Mouse (Mus musculus) forebrain, embryonic 14.5 days (tissue): ENCODE data around the gene Erp29. TPM values are rescaled to one million over a fixed set of nuclear protein-coding genes. Genes with fewer than 3 reads are reported as not detected.

Experiments used
- ATAC-seq: fragments of 200-750 bp; cut with Nextera tagmentation; 2 replicates; pipeline ENCODE4 v1.8.0; 2017; ENCODE audit warnings: mild to moderate bottlenecking, moderate library complexity
- DNase-seq: peaks from one replicate; pipeline ENCODE4 v3.0.0-alpha.2; 2015; ENCODE audit warnings: low spot score
- H3K27ac ChIP-seq: fragments of 300-500 bp; sonication (generic); 2 replicates; pipeline ENCODE4 v1.5.1; 2014; ENCODE audit warnings: low read depth, mild to moderate bottlenecking, control low read depth, low read length, moderate library complexity
- H3K27me3 ChIP-seq: fragments of 300-500 bp; sonication (generic); replicated peaks from 2 replicates; pipeline ENCODE4 v1.6.1; 2014; ENCODE audit warnings: low read length, control low read depth, mixed read lengths; ENCODE audit not compliant: control insufficient read depth, insufficient read depth
- H3K36me3 ChIP-seq: fragments of 300-500 bp; sonication (generic); 2 replicates; pipeline ENCODE4 v1.6.1; 2014; ENCODE audit warnings: low read length, control low read depth; ENCODE audit not compliant: control insufficient read depth, insufficient read depth
- H3K4me1 ChIP-seq: fragments of 300-500 bp; sonication (generic); 2 replicates; pipeline ENCODE4 v1.6.1; 2014; ENCODE audit warnings: antibody characterized with exemption, low read length, control low read depth; ENCODE audit not compliant: control insufficient read depth, insufficient read depth
- H3K4me2 ChIP-seq: fragments of 300-500 bp; sonication (generic); 2 replicates; pipeline ENCODE4 v1.6.1; 2014; ENCODE audit warnings: mild to moderate bottlenecking, control low read depth, low read length
- H3K4me3 ChIP-seq: fragments of 300-500 bp; sonication (generic); 2 replicates; pipeline ENCODE4 v1.5.1; 2014; ENCODE audit warnings: low read depth, low read length, control low read depth
- H3K9ac ChIP-seq: fragments of 300-500 bp; sonication (generic); 2 replicates; pipeline ENCODE4 v1.6.1; 2014; ENCODE audit warnings: mild to moderate bottlenecking, low read length, control low read depth, moderate library complexity
- H3K9me3 ChIP-seq: fragments of 300-500 bp; sonication (generic); replicated peaks from 2 replicates; pipeline ENCODE4 v1.6.1; 2016; ENCODE audit warnings: low read length, control low read depth, mixed read lengths; ENCODE audit not compliant: control insufficient read depth
- WGBS: fragments of 180-500 bp; shearing (Covaris S2); extraction: QIAGEN DNeasy Blood & Tissue Kit; methylation state at CpG from one replicate; pipeline ENCODE4 v1.1.7; 2014; 5-methylcytosine and 5-hydroxymethylcytosine counted together
- polyA plus RNA-seq: library from polyadenylated mRNA; unstranded; fragments of >200 nt; fragmentation: Nextera tagmentation; extraction: Ambion mirVana; gene quantifications from 2 replicates; pipeline ENCODE4 v1.2.1, GENCODE M21; 2014

Erp29 gene
- polyA plus RNA-seq, 1 experiment from 2014 or later = 138 TPM

GRCm38 (mm10) chr5:121438131-121438530 is 14.2 kb downstream of the Erp29 start:
- Histone ChIP-seq H3K9ac (no peak overlapping the region), H3K4me1 (no peaks in the 10 kb centered on the region), H3K27me3 (no peaks in the 10 kb centered on the region), H3K4me3 (no peak overlapping the region), H3K9me3 (no peaks in the 10 kb centered on the region), H3K4me2 (no peak overlapping the region), H3K27ac (no peak overlapping the region), H3K36me3 (peaks cover 89% of the 10 kb centered on the region)
- DNase-seq (no peak), ATAC-seq (no peak)
- WGBS = 89% methylated on average over 5 of the region's 5 CpGs

GRCm38 (mm10) chr5:121428954-121429353 is 23.4 kb downstream of the Erp29 start:
- Histone ChIP-seq H3K36me3 (peaks cover 97% of the 10 kb centered on the region), H3K27ac (no peak overlapping the region), H3K4me1 (no peaks in the 10 kb centered on the region), H3K9me3 (no peaks in the 10 kb centered on the region), H3K27me3 (no peaks in the 10 kb centered on the region), H3K4me3 (no peak overlapping the region), H3K9ac (no peak overlapping the region), H3K4me2 (no peak overlapping the region)
- ATAC-seq (no peak), DNase-seq (no peak)
- 97% methylated on average over 3 of the region's 3 CpGs for WGBS

- no peak overlapping the region for H3K4me2 ChIP-seq
- no peaks in the 10 kb centered on the region for H3K27me3 ChIP-seq
- H3K4me1 ChIP-seq = no peaks in the 10 kb centered on the region
- peaks cover 92% of the 10 kb centered on the region for H3K36me3 ChIP-seq
- no peaks in the 10 kb centered on the region for H3K9me3 ChIP-seq
- H3K27ac ChIP-seq = no peak overlapping the region
- DNase-seq = no peak
- H3K9ac ChIP-seq = no peak overlapping the region
- no peak for ATAC-seq
- no peak overlapping the region for H3K4me3 ChIP-seq
- WGBS = 91% methylated on average over 10 of the region's 10 CpGs
Observed at GRCm38 (mm10) chr5:121423297-121423696, 29.0 kb downstream of the Erp29 start.

- H3K27me3 ChIP-seq = no peaks in the 10 kb centered on the region
- DNase-seq (no peak), ATAC-seq (no peak)
- no peak overlapping the region for H3K4me2 ChIP-seq
- no peak overlapping the region for H3K9ac ChIP-seq
- no peaks in the 10 kb centered on the region for H3K4me1 ChIP-seq
- no peak overlapping the region for H3K4me3 ChIP-seq
- H3K27ac ChIP-seq = no peak overlapping the region
- H3K36me3 ChIP-seq = peaks cover 92% of the 10 kb centered on the region
- 88% methylated on average over 6 of the region's 6 CpGs for WGBS
- H3K9me3 ChIP-seq = no peaks in the 10 kb centered on the region
Observed at GRCm38 (mm10) chr5:121422787-121423186, 29.5 kb downstream of the Erp29 start.

- Histone ChIP-seq H3K4me2 (no peak overlapping the region), H3K9me3 (no peaks in the 10 kb centered on the region), H3K4me3 (no peak overlapping the region), H3K9ac (no peak overlapping the region), H3K27me3 (no peaks in the 10 kb centered on the region), H3K4me1 (no peaks in the 10 kb centered on the region), H3K36me3 (peaks cover 92% of the 10 kb centered on the region), H3K27ac (no peak overlapping the region)
- WGBS = 95% methylated on average over 9 of the region's 9 CpGs
- no peak for DNase-seq
- ATAC-seq = no peak
Observed at GRCm38 (mm10) chr5:121420721-121421120, 31.6 kb downstream of the Erp29 start.

- Histone ChIP-seq H3K4me2 (no peak overlapping the region), H3K4me1 (no peaks in the 10 kb centered on the region), H3K9me3 (no peaks in the 10 kb centered on the region), H3K36me3 (peaks cover 85% of the 10 kb centered on the region), H3K27ac (no peak overlapping the region), H3K9ac (no peak overlapping the region), H3K4me3 (no peak overlapping the region), H3K27me3 (no peaks in the 10 kb centered on the region)
- DNase-seq (no peak), ATAC-seq (no peak)
- WGBS = 94% methylated on average over 4 of the region's 4 CpGs
Observed at GRCm38 (mm10) chr5:121410975-121411374, 41.3 kb downstream of the Erp29 start.

GRCm38 (mm10) chr5:121407856-121408255 is 44.5 kb downstream of the Erp29 start:
- no peaks in the 10 kb centered on the region for H3K9me3 ChIP-seq
- H3K27me3 ChIP-seq = no peaks in the 10 kb centered on the region
- no peaks in the 10 kb centered on the region for H3K4me1 ChIP-seq
- H3K4me2 ChIP-seq = no peak overlapping the region
- ATAC-seq = no peak
- no peak overlapping the region for H3K9ac ChIP-seq
- no peak for DNase-seq
- peaks cover 62% of the 10 kb centered on the region for H3K36me3 ChIP-seq
- H3K4me3 ChIP-seq = no peak overlapping the region
- H3K27ac ChIP-seq = no peak overlapping the region
- 93% methylated on average over 8 of the region's 8 CpGs for WGBS

GRCm38 (mm10) chr5:121400849-121401248 is 51.5 kb downstream of the Erp29 start:
- ATAC-seq (no peak), DNase-seq (no peak)
- WGBS = 91% methylated on average over 5 of the region's 5 CpGs
- no peaks in the 10 kb centered on the region for H3K9me3 ChIP-seq
- H3K36me3 ChIP-seq = peaks cover 13% of the 10 kb centered on the region; the same call in 1 of the 2 replicates
- H3K9ac ChIP-seq = no peak overlapping the region
- H3K4me2 ChIP-seq = no peak overlapping the region
- no peak overlapping the region for H3K27ac ChIP-seq
- no peaks in the 10 kb centered on the region for H3K27me3 ChIP-seq
- H3K4me3 ChIP-seq = no peak overlapping the region
- H3K4me1 ChIP-seq = peaks cover 4% of the 10 kb centered on the region; the same call in 1 of the 2 replicates

- no peak overlapping the region for H3K9ac ChIP-seq
- peaks cover 13% of the 10 kb centered on the region; the same call in 1 of the 2 replicates for H3K36me3 ChIP-seq
- no peaks in the 10 kb centered on the region for H3K27me3 ChIP-seq
- H3K27ac ChIP-seq = no peak overlapping the region
- H3K4me2 ChIP-seq = no peak overlapping the region
- H3K4me3 ChIP-seq = no peak overlapping the region
- WGBS = 78% methylated on average over 5 of the region's 5 CpGs
- ATAC-seq (no peak), DNase-seq (no peak)
- no peaks in the 10 kb centered on the region for H3K9me3 ChIP-seq
- peaks cover 4% of the 10 kb centered on the region; the same call in 1 of the 2 replicates for H3K4me1 ChIP-seq
Observed at GRCm38 (mm10) chr5:121400064-121400463, 52.2 kb downstream of the Erp29 start.
